Mouse (Mus musculus): ENCODE data around the gene Ctnnd2.

GRCm38 (mm10) chr15:30548263-30548662 lies 375.9 kb downstream of the Ctnnd2 start:
- TF ChIP-seq CTCF (IDR thresholded peaks at IDR 0.05; ENCODE audit: low read depth, low read length) (no peak), POLR2A (IDR thresholded peaks at IDR 0.05; ENCODE audit: extremely low read depth, insufficient read depth, low read length) (no peak)
